Mouse (Mus musculus): ENCODE data around the gene Gm10840.
"Not testable (repeated sequence)": the region's sequence is repeated elsewhere in the genome, so short reads cannot be mapped to it uniquely, and the experiment has no call there.

The Gm10840 gene

DNA sequence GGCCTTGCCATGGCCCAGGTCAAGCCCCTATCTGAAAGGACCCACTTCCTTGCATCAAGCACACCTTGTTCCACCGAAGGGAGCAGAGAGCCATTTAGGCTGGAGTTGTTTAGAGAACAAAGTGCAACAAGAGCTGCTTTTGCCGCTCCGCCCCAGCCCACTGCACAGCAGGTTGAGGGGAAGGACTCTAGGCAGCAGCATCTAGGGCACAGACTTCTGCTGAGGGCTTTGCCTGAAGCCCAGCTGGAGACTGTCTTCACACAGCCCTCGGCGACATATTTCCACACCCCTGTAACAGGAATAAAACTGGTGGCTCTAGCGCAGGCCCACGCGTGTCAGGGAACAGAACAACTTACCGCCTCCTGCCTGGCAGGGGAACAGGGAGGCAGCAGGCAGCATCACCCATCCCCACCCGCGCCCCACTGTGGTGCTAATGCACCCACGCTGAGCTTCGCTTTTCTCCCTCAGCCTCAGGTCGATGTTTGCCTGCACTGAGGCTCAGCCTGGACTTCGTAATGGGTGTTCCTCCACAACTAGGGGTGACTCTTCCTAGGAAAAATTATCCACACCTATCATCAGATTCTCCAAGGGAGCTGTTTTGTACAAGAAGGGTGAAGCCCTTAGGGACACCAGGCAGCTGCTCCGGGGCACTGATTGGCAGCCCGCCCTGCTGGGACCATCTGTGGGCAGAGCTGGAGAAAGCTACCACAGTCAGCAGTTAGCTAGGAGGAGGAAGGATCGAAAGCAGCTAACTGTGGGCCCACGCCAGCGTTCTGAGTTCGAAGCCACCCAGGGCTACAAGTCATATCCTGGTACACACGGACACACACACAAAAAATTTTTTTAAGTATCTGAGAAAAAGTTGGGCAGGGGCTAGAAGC, at the start of gene Gm10840, which contains the start of gene Limd2:
Gene Gm10840, plus strand, starts transcription at position 10 of the 881 bp plus-strand sequence.
Gene Limd2, minus strand, starts transcription at position 20 of the 881 bp plus-strand sequence.
- DNase-seq (ENCODE audit: low spot score in 2 of 2) = peak; percentile 51 to 82

DNA sequence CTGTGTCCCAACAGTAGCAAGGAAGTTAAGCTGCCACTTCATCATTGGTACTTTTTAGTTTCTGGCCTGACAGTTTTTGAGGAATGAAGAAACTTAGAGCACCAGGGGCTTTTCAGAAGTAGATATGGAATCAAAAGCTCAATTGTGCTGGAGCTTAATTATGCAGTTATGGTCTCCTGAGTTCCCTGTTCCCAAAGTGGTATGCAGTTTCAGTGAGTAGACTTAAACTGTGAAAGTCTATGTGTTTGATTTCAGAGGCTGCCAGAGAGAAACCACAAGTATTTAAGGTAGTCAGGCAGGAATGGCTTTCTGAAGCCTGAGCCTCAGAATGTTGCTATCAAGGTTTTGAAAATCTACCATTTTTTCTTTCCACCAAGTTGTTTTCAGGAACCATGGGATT, 49.0 kb upstream of the Gm10840 start:
- DNase-seq (ENCODE audit: low spot score in 2 of 2) = no peak

DNA sequence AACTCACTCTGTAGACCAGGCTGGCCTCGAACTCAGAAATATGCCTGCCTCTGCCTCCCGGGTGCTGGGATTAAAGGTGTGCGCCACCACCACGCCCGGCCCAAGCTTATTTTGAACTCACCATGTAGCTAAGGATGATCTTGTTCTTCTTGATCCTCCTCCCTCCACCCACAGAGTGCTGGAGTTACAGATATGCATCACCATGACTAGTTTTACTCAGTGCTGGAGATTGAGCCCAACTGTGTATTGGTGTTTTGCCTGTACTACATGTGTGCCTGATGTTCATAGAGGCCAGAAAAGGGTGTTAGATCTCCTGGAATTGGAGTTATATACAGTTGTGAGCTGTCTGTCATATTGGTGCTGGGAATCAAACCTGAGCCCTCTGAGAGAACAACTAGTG, 38.4 kb upstream of the Gm10840 start:
- no peak for DNase-seq (ENCODE audit: low spot score in 2 of 2)

DNA sequence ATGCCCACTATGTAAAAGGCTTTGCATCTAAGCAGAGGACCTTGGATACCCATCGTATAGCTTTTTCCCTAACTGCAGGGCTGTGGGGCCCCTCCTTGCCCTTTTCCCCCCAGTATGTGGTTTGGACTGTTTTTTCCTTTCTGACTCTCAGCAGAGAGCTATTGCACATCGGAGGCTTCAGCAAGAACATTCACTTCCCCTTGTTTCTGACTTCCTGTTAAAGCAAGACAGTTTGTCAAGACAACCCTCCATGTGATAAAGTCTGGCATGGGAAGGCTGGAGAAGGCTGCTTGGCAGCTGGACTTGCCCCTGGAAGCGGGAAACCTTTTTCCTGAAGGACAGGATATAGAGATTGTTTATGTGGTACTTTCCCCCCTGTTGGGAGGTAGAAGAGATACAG, 37.9 kb upstream of the Gm10840 start:
- peak; percentile 33 to 63 for DNase-seq (ENCODE audit: low spot score in 2 of 2)

DNA sequence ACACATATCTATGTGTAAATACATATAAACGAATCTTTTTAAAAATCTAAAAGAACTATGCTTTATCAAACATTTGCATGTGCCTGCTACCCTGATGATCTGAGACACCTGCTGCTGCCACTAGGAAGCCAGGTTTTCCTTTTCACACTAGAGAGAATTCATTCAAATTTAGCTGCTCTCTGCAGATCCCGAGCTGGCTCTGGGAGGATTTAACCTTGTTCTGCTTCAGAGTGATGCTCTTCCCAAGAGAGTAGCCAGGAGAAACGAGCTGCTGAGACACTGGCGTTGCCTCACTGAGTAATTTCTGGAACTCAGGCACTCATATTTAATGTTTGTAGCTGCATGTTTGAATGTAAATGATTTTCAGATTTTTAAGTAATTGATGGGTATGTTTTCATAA, 35.9 kb upstream of the Gm10840 start:
- DNase-seq (ENCODE audit: low spot score in 2 of 2) = no peak

DNA sequence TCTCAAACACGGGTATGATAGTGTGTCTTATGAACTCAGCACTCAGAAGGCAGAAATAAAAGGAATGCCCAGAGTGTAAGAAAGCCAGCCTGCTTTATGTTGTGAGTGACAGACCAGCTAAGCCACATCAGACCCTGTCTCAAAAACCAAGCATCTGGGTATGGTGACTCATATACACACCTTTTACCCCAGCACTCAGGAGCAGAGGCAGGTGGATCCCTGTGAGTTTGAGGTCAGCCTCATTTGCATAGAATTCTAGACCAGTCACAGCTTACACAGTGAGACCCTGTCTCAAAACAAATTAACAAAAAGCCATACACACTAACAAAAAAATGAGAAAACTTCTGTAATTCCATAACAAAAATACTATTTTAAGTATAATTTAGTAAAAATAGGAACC, 34.8 kb upstream of the Gm10840 start:
- DNase-seq (ENCODE audit: low spot score in 2 of 2) = no peak

DNA sequence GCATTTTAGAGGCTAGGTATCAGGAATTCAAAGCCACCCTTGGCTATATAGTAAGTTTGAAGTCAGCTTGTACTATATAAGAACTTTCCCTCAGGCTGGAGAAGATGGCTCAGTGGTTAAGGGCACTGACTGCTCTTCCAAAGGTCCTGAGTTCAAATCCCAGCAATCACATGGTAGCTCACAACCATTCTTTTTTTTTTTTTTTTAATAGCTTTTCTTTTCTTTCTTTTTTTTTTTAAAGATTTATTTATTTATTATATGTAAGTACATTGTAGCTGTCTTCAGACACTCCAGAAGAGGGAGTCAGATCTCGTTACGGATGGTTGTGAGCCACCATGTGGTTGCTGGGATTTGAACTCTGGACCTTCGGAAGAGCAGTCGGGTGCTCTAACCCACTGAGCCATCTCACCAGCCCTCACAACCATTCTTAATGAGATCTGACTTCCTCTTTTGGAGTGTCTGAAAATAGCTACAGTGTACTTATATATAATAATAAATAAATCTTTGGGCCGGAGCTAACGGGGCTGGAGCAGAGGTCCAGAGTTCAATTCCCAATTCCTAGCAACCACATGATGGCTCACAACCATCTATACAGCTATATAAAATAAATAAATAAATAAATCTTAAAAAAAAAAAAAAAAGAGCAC, 33.8 kb upstream of the Gm10840 start:
- DNase-seq (ENCODE audit: low spot score in 2 of 2) = not testable (repeated sequence)

DNA sequence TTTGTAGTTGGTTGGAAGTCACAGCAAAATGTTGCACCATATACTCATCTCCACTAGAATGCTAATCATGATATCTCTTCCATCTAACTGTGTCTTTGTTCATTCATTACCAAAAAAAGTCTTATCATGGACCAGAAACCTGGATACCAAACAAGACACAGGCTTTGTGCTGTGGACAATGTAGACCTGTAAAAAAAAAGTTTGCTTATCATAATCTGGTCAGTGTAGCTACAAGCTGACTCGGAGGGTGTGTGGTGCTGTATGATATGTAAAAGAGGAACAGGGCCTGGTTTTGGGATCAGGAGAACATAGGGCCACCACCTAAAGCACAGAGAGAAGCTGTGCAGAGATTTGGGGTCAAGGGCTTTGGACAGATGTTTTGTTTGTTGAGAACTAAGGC, 31.2 kb upstream of the Gm10840 start:
- DNase-seq (ENCODE audit: low spot score in 2 of 2) = no peak

DNA sequence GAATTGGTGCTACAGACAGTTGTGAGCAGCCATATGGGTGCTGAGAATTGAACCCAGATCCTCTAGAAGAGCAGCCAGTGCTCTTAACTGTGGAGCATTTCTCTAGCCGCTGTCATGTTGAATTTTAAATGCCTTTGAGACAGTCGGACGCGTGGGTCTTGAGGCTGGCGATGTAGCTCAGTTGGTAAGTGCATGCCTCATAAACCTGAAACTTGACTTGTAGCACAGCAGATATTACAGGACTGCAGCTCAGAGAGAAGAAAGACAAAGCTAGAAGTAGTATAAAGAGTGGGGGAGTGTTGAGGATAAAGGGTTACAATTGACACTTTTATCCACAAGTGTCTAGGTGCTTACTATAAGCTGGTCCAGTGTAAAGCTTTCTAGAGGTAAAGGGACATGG, 28.1 kb upstream of the Gm10840 start:
- no peak for DNase-seq (ENCODE audit: low spot score in 2 of 2)

DNA sequence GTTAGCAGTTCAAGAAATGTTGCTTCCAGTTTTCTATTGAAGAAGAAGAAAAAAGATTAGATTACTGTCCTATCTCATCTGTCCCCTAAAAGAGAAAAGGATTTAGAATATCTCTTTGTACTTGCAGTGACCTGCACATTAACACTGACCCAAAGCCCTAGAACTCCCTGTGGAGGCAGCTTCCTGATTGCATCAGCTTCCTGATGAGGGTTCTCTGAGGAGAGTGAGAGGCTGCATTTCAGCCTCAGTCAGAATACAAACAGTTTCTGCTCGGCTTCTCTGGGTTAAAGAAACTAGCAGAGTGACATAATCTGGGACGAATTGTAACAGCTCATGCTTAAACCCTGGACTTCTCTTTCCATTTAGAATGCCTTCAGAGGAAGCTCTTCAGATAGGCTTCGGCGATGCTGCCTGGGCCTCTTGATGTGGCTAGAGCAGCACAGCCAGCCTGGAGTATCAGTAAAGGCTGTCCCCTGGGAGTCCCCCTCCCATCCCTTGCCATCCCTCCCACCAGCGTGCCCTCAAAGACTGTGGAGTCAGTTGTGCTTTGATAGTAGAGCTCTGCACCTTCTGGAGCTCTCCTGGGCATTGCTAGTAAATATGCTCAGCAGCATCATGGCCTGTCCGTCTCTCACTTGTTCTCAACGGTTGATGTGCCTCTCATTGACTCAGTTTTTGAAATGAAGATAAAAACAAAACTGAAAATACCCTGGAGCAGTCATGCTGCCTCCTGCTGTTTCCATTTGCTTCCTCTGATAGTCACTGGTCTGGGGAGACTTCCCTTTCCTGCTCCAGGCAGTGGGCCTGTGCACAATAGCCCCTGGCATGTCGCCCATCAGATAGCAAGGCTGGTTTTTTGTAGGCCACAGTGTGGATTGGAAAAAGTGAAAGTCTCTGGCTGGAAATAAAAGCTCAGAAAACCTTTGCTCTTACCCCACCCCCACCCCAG, 25.8 kb upstream of the Gm10840 start:
- peak in 1 of 2 experiments; percentile 56 for DNase-seq (ENCODE audit: low spot score in 2 of 2)

DNA sequence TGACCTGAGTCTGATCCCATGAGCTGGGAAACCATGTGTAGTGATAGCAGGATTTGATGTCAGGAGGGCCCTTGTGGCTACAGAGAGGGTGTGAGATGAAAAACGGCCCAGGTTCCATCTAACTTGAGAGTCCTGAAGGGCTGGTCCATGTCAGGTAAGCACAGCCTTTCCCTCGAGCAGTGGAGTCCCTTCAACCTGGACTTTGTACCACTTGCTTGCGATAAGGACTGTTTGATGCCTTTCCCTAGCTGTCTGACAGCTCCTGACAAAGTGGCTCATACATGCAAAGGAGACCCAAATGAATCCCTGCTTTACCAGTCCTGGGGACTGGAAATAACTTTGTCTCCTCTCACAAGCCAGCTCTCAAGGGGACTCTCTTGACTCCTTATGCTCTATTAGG, 9.4 kb upstream of the Gm10840 start:
- no peak for DNase-seq (ENCODE audit: low spot score in 2 of 2)

DNA sequence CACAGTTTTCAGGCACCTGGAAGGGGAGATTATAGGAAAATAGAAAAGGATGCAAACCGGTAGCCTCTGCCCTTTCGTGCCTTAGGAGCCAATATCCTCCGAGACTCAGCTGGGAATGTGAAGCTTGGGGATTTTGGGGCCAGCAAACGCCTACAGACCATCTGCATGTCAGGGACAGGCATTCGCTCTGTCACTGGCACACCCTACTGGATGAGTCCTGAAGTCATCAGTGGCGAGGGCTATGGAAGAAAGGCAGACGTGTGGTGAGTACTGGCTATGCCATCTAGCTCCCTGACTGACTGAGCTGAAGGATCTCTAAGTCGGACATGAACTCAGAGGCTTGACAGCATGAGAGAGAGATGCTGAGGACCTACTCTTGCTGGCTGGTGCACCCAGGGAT, 8.5 kb upstream of the Gm10840 start:
- DNase-seq (ENCODE audit: low spot score in 2 of 2) = no peak

DNA sequence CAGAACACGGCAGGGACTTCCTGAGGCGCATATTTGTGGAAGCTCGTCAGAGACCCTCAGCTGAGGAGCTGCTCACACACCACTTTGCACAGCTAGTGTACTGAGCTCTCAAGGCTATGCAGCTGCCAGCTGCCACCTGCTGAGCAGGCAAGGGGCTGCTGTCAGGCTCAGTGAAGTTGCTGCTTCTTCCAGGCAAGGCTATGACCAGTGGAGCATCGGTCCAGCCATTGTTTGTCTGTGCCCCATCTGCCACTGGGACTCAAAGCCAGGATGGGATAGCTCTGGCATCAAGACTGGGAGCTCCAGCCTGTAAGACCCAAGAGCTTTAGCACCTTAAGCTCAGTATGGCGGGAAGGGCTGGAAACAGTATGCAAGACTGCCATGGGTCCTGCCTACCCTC, 6.6 kb upstream of the Gm10840 start:
- no peak for DNase-seq (ENCODE audit: low spot score in 2 of 2)

DNA sequence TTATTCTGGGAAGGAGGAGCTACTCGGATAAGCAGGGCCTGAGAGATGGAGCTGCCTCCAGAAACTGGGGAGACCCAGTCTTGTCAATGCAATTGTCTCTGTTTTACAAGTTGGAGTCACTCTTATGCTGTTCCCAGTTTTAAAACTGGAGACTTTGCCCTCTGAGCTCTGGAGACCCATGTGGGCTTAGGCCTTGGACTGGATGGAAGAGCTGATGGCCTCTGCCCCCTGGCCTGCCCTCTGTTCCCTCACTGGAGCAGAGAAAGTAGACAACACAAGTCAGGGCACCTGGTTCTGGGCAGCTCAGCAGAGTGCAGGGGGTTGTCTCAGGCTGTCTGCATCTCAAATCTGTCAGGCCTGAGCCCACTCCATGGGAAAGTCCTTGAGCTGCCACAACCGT, 5.9 kb upstream of the Gm10840 start:
- DNase-seq (ENCODE audit: low spot score in 2 of 2) = no peak

DNA sequence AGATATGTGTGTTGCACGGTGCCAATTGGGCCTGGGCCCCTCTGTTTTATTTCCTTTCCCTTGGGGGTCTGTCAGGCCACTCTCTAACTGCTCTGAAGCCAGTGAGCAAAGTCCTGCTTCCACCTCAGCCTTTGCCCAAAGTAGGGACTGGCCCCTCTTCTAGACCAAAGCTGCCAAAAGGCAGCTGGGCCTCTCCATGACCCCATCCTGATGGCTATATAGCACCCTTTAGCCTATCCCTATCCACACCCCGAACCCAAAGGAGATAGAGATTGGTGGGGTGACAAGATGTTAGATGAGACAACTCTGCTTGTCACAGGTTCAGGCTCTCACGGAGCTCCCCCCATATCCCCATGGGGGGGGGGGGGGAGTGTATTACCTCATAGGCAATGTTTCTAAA, 4.9 kb upstream of the Gm10840 start:
- no peak for DNase-seq (ENCODE audit: low spot score in 2 of 2)

DNA sequence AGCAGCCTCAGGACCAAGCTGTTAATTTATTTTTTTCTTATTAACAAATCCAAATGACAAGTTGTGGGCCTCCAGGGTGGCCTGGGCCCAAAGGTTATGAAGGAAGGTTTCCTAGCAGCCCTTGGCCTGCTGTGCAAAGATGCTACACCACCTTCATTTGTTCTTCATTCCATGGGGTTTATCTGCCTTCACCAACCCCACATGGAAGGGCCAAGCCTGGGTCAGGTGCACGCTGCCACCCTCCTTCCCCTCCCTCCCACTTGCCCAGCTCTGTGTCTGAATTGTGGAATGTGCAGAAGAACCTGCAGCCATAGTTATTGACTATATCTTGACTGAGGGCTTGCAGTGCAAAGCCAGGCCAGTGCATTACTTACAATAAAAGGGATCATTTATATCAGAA, 4.4 kb upstream of the Gm10840 start:
- DNase-seq (ENCODE audit: low spot score in 2 of 2) = no peak

DNA sequence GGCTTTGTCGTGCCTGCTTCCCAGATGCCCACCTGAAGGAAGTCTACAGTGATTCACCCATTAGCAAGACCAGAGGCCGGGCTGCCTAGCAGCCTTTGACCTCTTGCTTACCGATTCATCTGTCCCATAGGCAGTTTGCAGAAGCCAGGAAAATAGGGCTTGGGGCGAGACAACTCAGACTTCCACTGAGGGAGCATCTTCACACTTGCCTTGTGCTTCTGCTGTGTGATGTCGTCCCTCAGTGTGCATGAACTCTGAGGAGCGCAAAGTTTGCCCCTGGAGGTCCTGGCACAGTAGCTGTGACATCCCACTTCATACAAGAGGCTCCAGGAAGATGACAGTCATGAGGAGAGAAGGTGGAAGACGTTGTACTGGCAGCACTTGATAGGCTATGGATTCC, 3.5 kb upstream of the Gm10840 start:
- DNase-seq (ENCODE audit: low spot score in 2 of 2) = peak in 1 of 2 experiments; percentile 60

DNA sequence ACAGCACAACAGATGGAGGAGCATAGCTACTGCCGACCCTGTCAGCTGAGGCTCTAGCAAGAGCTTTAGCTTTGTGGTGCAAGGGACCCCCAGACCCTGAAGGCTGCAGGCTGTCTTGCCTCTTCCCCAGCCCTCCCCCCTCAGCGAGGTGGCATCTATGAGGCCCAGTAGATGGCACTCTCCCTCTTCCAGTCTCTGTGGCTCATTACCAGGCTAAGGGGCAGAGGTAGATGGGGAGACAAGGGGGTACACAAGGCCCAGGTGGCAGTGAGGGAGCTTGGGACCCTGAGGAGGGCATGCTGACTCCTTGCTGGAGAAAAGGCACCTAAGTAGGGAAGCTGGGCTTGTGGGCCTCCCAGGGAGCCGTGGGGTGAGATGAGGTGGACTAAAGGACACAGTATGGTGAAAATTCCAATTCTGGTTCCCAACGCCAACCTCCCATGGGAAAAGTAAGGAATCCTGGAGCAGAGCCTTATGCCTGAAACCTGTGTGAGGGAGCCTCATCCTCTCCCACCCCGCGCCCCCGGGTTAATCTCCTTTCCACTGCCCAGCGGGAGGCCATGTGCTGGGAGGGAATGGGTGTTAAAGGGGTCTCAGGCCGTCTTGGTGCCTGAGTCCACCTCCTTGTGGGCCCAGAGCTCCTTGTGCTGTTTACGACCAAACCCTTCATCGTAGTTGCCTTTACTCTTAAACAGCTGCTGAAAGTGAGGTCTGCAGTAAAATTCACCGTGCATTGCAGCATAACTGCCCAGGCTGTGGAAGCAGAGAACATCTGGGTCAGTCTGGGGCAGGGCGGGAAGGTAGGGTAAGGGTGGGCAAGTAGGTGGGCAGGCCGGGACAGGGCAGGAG, 2.3 kb upstream of the Gm10840 start:
- peak; percentile 46 to 73 for DNase-seq (ENCODE audit: low spot score in 2 of 2)

DNA sequence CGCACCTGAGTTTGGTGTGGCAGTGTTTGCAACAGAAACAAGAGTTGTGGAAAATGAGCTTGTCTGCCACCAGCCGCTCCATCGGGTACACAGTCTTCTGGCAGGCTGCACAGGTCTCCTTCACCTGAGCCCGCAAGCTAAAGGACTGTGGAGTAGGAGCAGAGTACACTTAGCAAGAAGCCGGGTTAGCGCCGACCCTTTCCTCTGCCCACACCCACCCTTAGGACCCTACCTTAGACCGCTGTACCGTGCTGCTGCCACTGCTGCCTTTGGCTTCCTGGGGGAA, 1.8 kb upstream of the Gm10840 start:
- no peak for DNase-seq (ENCODE audit: low spot score in 2 of 2)

DNA sequence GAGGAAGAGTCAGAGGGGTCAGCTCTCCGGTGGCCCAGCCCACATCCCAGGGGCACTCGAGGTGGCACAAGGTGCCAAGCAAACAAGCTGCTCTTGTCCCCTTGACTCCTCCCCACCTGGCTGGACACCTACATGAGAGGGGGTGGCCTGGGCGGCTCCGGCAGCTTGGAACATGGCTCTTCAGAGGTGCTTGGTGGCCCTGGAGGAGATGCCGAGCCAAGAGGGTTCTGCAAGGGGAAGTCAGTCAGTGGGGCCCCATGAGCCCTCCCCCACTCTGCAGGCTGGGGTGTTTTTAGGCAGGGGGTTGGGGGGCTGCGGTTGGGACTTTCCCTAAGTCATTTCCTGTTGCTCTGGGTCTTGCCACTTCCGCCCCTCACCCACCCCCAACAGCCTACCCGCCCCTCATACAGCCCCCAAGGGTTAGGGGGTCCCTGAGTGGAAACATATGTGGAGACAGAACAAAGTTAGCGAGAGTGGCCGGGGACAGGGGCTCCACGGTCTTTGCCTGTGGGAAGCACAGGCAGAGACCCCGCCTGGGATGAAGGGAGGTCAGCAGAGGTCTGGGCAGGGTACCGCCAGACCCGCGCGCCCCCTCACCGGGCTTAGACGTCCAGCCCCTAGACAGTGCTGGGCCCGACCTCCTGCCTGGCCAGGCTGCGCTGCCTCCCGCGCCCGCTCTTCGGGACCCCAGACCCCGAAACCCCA, 1.3 kb upstream of the Gm10840 start:
- peak; percentile 78 to 87 for DNase-seq (ENCODE audit: low spot score in 2 of 2)

Data from spleen, postnatal 4 days (tissue).